Mouse (Mus musculus) liver, adult 2 months (tissue): Measurements from ENCODE around the gene Zfp326. TPM values are rescaled to one million over a fixed set of nuclear protein-coding genes. Genes with fewer than 3 reads are reported as not detected.
"Not testable (repeated sequence)": the region's sequence is repeated elsewhere in the genome, so short reads cannot be mapped to it uniquely, and the experiment has no call there.

Source experiments
- DNase-seq: peaks from one replicate; pipeline ENCODE4 v3.0.0-alpha.2; 2011; ENCODE audit warnings: low read depth, low spot score; ENCODE audit errors: extremely low read depth
- H3K27ac ChIP-seq: fragments of 200-500 bp; replicated peaks from 2 replicates; pipeline ENCODE4 v1.5.1; 2012; ENCODE audit warnings: low read depth, mild to moderate bottlenecking, control low read depth, inconsistent platforms, low read length; ENCODE audit not compliant: insufficient read depth
- H3K27me3 ChIP-seq: fragments of 200-500 bp; 2 replicates; pipeline ENCODE4 v1.6.1; 2012; ENCODE audit warnings: mild to moderate bottlenecking, moderate library complexity, low read length, inconsistent platforms; ENCODE audit not compliant: control insufficient read depth, insufficient read depth
- H3K36me3 ChIP-seq: fragments of 200-500 bp; 2 replicates; pipeline ENCODE4 v1.6.1; 2012; ENCODE audit warnings: low read length, inconsistent platforms; ENCODE audit not compliant: control insufficient read depth, insufficient read depth
- H3K4me1 ChIP-seq: fragments of 200-500 bp; 2 replicates; pipeline ENCODE4 v1.6.1; 2011; ENCODE audit warnings: low read length; ENCODE audit not compliant: control insufficient read depth, insufficient read depth
- H3K4me3 ChIP-seq: fragments of 200-500 bp; 2 replicates; pipeline ENCODE4 v1.5.1; 2011; ENCODE audit warnings: low read depth, mild to moderate bottlenecking, control low read depth, low read length, moderate library complexity; ENCODE audit not compliant: insufficient read depth
- H3K79me2 ChIP-seq: fragments of 200-500 bp; 2 replicates; pipeline ENCODE4 v1.6.1; 2012; ENCODE audit warnings: inconsistent platforms, mild to moderate bottlenecking, low read length, moderate library complexity; ENCODE audit not compliant: control insufficient read depth, insufficient read depth
- H3K9ac ChIP-seq: fragments of 200-500 bp; 2 replicates; pipeline ENCODE4 v1.6.1; 2012; ENCODE audit warnings: low read depth, mild to moderate bottlenecking, control low read depth, inconsistent platforms, low read length
- CTCF ChIP-seq: fragments of 200-500 bp; IDR thresholded peaks from 2 replicates; pipeline ENCODE4 v1.5.1; 2011; ENCODE audit warnings: low read depth, low read length, control low read depth
- POLR2A ChIP-seq: fragments of 200-500 bp; IDR thresholded peaks from 2 replicates; pipeline ENCODE4 v1.6.1; 2011; ENCODE audit warnings: low read length, control low read depth; ENCODE audit not compliant: insufficient read depth; ENCODE audit errors: extremely low read depth
- WGBS: fragments of 180-500 bp; shearing (Covaris S2); methylation state at CpG from one replicate; pipeline ENCODE4 v1.1.7; 2018; 5-methylcytosine and 5-hydroxymethylcytosine counted together
- polyA plus RNA-seq: library from polyadenylated mRNA; depleted of rRNA; stranded (reverse); fragments of >200 nt; gene quantifications from 2 replicates; pipeline ENCODE4 v1.2.3, GENCODE M21; 2012
- total RNA-seq: library from RNA; depleted of rRNA; stranded (reverse); fragments of >200 nt; gene quantifications from 2 replicates; pipeline ENCODE4 v1.2.3, GENCODE M21; 2014

The Zfp326 gene
- total and polyA plus RNA-seq, 2 experiments: 4.9 to 7.8 TPM

DNA sequence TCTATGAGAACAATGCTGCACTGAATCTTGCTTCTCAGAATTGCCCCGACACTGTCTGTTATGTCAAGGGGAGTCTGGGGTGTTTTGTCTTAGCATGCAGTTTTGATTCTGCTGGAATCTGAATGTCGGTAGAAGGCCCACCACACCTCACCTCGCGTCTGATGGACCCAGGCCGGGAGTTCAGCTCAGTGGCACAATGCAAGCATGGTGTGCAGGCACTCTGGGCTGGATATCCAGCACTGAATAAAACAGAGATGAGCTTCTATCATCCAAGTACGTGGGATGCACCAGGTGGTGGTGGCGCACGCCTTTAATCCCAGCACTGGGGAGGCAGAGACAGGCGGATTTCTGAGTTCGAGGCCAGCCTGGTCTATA is 15.9 kb upstream of the Zfp326 start:
- Histone ChIP-seq H3K4me1 (no peaks in the 10 kb centered on the region), H3K4me3 (no peak overlapping the region), H3K9ac (no peak overlapping the region), H3K79me2 (no peaks in the 10 kb centered on the region), H3K36me3 (no peaks in the 10 kb centered on the region), H3K27me3 (no peaks in the 10 kb centered on the region), H3K27ac (no peak overlapping the region)
- TF ChIP-seq CTCF (no peak), POLR2A (no peak)
- 88% methylated on average over 10 of the region's 10 CpGs for WGBS
- no peak for DNase-seq

DNA sequence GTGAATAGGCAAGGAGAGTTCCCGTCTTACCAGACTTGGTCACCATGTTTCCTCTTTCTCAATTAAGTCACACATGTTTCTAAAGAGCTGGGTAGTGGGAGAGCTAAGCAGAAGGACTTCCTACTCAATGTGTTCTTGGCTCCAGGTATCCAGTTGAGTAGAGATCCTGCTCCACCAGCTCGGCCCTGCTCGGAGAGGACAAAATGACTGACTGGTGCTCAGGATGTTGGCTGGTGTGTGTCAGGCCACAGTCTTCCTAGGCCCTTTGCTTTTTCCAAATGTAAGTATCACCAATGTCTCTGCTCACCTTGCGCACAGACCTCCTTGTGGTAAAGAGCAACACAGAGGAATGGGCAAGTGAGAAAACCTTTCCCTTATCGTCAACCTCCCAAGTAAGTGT is 14.7 kb upstream of the Zfp326 start:
- WGBS: 97% methylated on average over 5 of the region's 5 CpGs
- no peaks in the 10 kb centered on the region for H3K4me1 ChIP-seq
- H3K27ac ChIP-seq: no peak overlapping the region
- H3K36me3 ChIP-seq: no peaks in the 10 kb centered on the region
- no peak overlapping the region for H3K9ac ChIP-seq
- no peaks in the 10 kb centered on the region for H3K27me3 ChIP-seq
- H3K4me3 ChIP-seq: no peak overlapping the region
- DNase-seq: no peak
- no peaks in the 10 kb centered on the region for H3K79me2 ChIP-seq
- TF ChIP-seq CTCF (no peak), POLR2A (no peak)

DNA sequence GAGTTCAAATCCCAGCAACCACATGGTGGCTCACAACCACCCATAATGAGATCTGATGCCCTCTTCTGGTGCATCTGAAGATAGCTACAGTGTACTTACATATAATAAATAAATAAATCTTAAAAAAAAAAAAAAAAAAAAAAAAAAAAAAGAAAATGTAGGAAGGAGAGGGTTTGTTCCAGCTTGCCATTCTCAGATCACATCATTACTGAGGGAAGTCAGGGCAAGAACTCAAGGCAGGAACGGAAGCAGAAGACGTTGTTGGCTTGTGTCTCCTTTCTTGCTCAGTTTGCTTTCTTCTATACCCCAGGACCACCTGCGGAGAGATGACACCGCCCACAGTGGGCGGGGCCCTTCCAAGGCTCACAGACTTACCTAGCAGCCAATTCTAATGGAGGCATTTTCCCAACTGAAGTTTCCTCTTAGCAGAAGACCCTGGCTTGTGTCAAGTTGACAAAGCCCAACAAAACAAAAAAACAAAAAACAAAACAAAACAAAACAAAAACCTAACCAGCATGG is 11.2 kb upstream of the Zfp326 start:
- H3K36me3 ChIP-seq, H3K9ac ChIP-seq, H3K27ac ChIP-seq, H3K27me3 ChIP-seq, H3K4me3 ChIP-seq, H3K4me1 ChIP-seq, H3K79me2 ChIP-seq, DNase-seq: not testable (repeated sequence)
- 73% methylated on average over 5 of the region's 5 CpGs for WGBS

DNA sequence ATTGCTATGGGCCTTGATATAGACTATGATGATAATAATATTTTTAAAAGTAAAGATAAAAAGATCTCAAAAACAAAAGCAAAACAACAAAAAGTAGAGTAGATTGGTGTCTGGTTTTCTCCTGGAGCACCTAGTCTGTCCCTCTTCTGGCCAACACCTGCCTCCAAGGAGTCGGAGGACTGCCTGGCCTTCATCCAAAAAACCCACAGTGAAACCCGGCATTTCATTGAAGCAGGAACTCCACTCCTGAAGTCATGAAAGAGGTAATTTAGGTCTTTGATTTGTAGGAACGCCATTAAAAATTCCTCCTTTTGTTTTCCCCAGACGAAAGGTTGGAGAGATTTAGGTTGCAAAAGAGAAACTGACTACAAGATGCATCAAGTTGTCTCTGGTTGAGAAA is 8.9 kb upstream of the Zfp326 start:
- no peaks in the 10 kb centered on the region for H3K27me3 ChIP-seq
- H3K27ac ChIP-seq: no peak overlapping the region
- no peak overlapping the region for H3K4me3 ChIP-seq
- 70% methylated on average over 4 of the region's 4 CpGs for WGBS
- no peak overlapping the region for H3K9ac ChIP-seq
- peaks cover 2% of the 10 kb centered on the region; the same call in 1 of the 2 replicates for H3K4me1 ChIP-seq
- TF ChIP-seq CTCF: no peak
- no peak for TF ChIP-seq POLR2A
- H3K36me3 ChIP-seq: no peaks in the 10 kb centered on the region
- no peak for DNase-seq
- no peaks in the 10 kb centered on the region for H3K79me2 ChIP-seq

DNA sequence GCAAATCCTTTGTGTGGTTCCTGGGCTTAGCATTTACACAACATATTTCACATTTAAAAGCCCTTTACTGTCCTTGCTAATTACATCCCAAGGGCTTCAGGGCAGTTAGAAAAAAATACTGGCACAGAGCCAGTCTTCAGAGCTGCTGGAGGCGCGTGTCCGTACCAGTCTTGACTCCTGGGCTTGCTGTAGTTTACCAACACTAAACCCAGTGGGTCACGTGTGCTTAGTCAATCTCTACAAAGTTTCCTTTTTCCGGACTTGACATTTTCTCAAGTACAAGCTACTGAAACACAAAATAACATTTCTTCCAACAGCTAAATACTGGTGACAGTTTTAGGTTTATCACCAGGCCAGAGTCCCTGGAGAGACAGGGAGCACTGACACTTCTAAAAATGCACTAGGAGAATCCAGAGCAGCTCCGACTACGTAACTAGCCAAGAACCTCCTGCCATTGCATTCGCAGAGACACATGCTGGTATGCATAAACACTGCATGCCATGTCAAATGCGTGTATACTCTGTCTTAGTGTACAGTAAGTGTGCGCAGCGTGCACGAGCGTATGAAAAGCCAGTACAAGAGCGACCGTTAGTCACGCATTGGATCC is 8.4 kb upstream of the Zfp326 start:
- no peaks in the 10 kb centered on the region for H3K27me3 ChIP-seq
- no peak overlapping the region for H3K4me3 ChIP-seq
- 63% methylated on average over 16 of the region's 16 CpGs for WGBS
- no peak for TF ChIP-seq POLR2A
- TF ChIP-seq CTCF: no peak
- H3K27ac ChIP-seq: no peak overlapping the region
- H3K36me3 ChIP-seq: no peaks in the 10 kb centered on the region
- no peaks in the 10 kb centered on the region for H3K79me2 ChIP-seq
- H3K4me1 ChIP-seq: peaks cover 2% of the 10 kb centered on the region; the same call in 1 of the 2 replicates
- no peak overlapping the region for H3K9ac ChIP-seq
- no peak for DNase-seq

DNA sequence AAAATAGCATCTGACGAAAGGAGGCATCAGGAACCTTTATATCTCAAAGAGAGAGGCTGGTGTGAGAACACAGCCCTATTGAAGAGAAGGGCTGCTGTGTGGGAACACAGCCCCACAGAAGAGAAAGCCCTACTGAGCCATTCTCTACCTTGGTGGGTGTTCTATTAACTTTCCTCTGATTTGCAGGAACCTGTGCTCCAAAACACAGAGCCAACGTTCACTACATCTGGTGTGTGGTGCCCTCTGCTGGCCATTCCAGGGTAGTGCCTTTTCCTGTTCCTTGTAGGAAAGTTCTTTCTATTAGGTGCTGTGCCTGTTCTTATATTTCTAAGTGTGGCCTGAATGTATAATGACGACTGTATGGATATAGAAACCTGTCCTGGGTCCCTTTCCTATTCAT is 7.8 kb upstream of the Zfp326 start:
- peak; percentile 51 for DNase-seq
- WGBS: 28% methylated on average over 3 of the region's 3 CpGs
- Histone ChIP-seq H3K9ac (no peak overlapping the region), H3K4me3 (no peak overlapping the region), H3K4me1 (peaks cover 2% of the 10 kb centered on the region; the same call in 1 of the 2 replicates), H3K27ac (no peak overlapping the region), H3K27me3 (no peaks in the 10 kb centered on the region), H3K36me3 (no peaks in the 10 kb centered on the region), H3K79me2 (no peaks in the 10 kb centered on the region)
- TF ChIP-seq CTCF (peak; percentile 75), POLR2A (no peak)
